Mouse (Mus musculus) stomach, postnatal 0 days (tissue): ENCODE measurements around the gene P3h4.

ENCODE experiments used
- CTCF ChIP-seq: IDR thresholded peaks from 2 replicates; pipeline ENCODE4 v1.5.1; 2016; ENCODE audit warnings: antibody characterized with exemption, low read depth, mild to moderate bottlenecking, moderate library complexity
- EP300 ChIP-seq: optimal IDR thresholded peaks from 2 replicates; pipeline ENCODE3; 2016; ENCODE audit warnings: antibody characterized with exemption

DNA sequence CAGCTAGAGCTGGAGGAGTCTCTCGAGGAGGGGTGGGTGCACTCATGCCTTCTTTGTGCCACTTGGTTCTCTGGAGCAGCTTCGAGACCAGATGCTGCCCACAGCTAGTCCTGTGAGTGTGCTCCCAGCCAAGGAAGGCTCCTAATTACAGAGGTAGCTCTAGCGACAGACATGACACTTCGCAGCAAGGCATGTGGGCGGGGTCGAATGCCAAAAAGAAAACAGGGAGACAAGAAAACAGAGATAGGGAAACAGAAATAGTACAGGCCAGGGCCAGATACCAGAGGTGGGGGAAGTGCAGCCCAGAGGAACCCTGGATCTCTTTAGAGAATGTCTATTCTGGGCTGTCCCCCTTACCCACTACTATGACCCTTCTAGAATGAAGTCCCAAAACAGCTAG lies 12.4 kb downstream of the P3h4 start:
- TF ChIP-seq EP300: no peak
- no peak for TF ChIP-seq CTCF
